Mouse (Mus musculus) erythroblast, embryonic 14.5 days (primary cell): ENCODE results near the gene Rasl11a. TPM values are rescaled to one million over a fixed set of nuclear protein-coding genes. Genes with fewer than 3 reads are reported as not detected.

ENCODE experiments used
- H3K27me3 ChIP-seq: 2 replicates; pipeline ENCODE4 v1.6.1; 2012; ENCODE audit warnings: inconsistent platforms; ENCODE audit not compliant: control insufficient read depth
- H3K36me3 ChIP-seq: 2 replicates; pipeline ENCODE4 v1.6.1; 2012; ENCODE audit warnings: mild to moderate bottlenecking, inconsistent platforms; ENCODE audit not compliant: control insufficient read depth
- H3K4me1 ChIP-seq: 2 replicates; pipeline ENCODE4 v1.6.1; 2012; ENCODE audit warnings: inconsistent platforms; ENCODE audit not compliant: control insufficient read depth
- H3K4me3 ChIP-seq: replicated peaks from 2 replicates; pipeline ENCODE3; 2012; ENCODE audit warnings: moderate library complexity, mild to moderate bottlenecking, inconsistent platforms
- H3K9me3 ChIP-seq: 2 replicates; pipeline ENCODE4 v1.6.1; 2012; ENCODE audit warnings: low read length, inconsistent platforms, mixed read lengths; ENCODE audit not compliant: control insufficient read depth
- GATA1 ChIP-seq: IDR thresholded peaks from 2 replicates; pipeline ENCODE4 v1.6.1; 2012; ENCODE audit warnings: low read length, inconsistent platforms, mixed read lengths
- TAL1 ChIP-seq: IDR thresholded peaks from 3 replicates; pipeline ENCODE4 v1.6.1; 2012; ENCODE audit warnings: low read length, inconsistent platforms, mixed read lengths
- polyA plus RNA-seq: library from polyadenylated mRNA; stranded (reverse); fragments of >175 nt; gene quantifications from 2 replicates; pipeline ENCODE4 v1.2.3, GENCODE M21; 2012

Gene Rasl11a
- polyA plus RNA-seq: 0.05 and 0.14 TPM in 2 replicates

- H3K9me3 ChIP-seq: no peaks in the 10 kb centered on the region; the same call in 1 of the 2 replicates
- no peaks in the 10 kb centered on the region for H3K36me3 ChIP-seq
- peak within 1 kb of the TSS; percentile 54 for H3K4me3 ChIP-seq
- TF ChIP-seq TAL1 (no peak), GATA1 (no peak)
- peaks cover 44% of the 10 kb centered on the region for H3K27me3 ChIP-seq
- peaks cover 14% of the 10 kb centered on the region for H3K4me1 ChIP-seq
Measured at GRCm38 (mm10) chr5:146844945-146845365, at the start of gene Rasl11a. Gene Rasl11a, plus strand, starts transcription at chr5:146845071.

DNA sequence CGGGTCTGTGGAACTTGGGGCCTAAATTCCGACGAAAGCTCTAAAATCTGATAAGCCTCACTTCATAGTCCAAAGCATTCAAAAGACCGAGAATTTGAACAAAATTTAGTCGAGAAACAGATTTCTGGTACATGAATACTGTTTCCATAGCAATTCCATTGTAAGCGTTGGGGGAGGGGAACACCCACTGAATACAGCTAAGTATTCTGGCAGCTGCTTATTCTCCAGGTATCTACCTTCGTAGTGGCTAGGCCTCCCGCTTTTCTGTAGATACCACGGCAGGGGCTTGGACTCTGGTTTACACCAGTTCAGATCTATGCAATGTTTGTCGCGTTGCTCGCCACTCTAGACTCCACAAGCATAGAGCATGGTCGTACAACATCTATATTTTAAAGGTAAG lies 49.1 kb upstream of the Rasl11a start:
- no peaks in the 10 kb centered on the region; the same call in 1 of the 2 replicates for H3K27me3 ChIP-seq
- no peak overlapping the region for H3K4me3 ChIP-seq
- peaks cover 3% of the 10 kb centered on the region for H3K9me3 ChIP-seq
- no peak for TF ChIP-seq TAL1
- no peak for TF ChIP-seq GATA1
- no peaks in the 10 kb centered on the region for H3K36me3 ChIP-seq
- H3K4me1 ChIP-seq: peaks cover 59% of the 10 kb centered on the region

DNA sequence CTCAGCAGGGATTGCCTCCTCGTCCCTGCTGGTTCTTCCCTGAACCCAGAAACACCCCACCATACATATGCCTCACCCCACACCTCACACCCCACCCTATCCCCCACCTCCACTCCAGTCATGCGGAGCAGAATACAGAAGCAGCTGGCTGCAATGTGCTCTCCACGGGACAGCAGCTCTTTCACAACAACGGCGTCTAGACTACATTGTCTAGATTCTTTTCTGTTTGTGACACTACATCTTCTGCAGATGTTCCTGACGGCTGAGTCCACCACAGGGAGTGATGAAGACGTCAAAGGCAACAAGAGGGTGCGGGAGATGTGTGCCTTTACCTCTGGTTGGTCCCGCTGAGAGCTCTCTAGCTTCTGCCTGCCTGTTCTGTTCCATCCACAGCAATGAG lies 46.8 kb upstream of the Rasl11a start:
- TF ChIP-seq TAL1 (no peak), GATA1 (0 out of 2 replicates have a peak, but pooled peaks have one; percentile 12)
- Histone ChIP-seq H3K27me3 (no peaks in the 10 kb centered on the region; the same call in 1 of the 2 replicates), H3K4me3 (no peak overlapping the region)

DNA sequence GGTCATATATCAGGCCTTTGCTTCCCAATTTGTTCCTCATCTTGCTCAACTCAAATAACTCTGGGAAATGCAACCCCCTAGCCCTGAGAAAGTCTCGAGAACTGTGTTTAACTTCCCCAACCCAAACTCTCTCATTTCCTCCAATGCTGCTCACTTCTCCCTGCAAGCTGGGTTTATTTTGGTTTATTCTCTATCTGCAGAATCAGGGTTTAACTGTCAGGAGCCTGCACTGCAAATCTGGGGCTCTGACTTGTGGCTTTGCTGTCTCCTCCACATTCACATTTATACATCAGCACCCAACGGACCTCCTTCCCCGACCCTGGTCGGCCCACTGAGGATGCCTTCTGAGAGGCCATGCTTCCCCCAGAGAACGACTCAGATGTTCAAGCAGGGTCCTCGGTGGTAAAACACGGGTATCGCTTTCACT lies 38.9 kb upstream of the Rasl11a start:
- H3K27me3 ChIP-seq: no peaks in the 10 kb centered on the region; the same call in 1 of the 2 replicates
- no peaks in the 10 kb centered on the region for H3K4me1 ChIP-seq
- no peaks in the 10 kb centered on the region for H3K36me3 ChIP-seq
- H3K4me3 ChIP-seq: no peak overlapping the region
- no peak for TF ChIP-seq TAL1
- TF ChIP-seq GATA1: no peak
- H3K9me3 ChIP-seq: peaks cover 7% of the 10 kb centered on the region

More for the DNA sequence above, 46.8 kb upstream of the Rasl11a start:
- Histone ChIP-seq H3K4me1 (peaks cover 41% of the 10 kb centered on the region), H3K36me3 (no peaks in the 10 kb centered on the region), H3K9me3 (peaks cover 10% of the 10 kb centered on the region)

- H3K4me1 ChIP-seq: no peaks in the 10 kb centered on the region
- TF ChIP-seq GATA1 (no peak), TAL1 (no peak)
- no peak overlapping the region for H3K4me3 ChIP-seq
- no peaks in the 10 kb centered on the region for H3K36me3 ChIP-seq
- peaks cover 6% of the 10 kb centered on the region; the same call in 1 of the 2 replicates for H3K9me3 ChIP-seq
- H3K27me3 ChIP-seq: no peaks in the 10 kb centered on the region
Measured at GRCm38 (mm10) chr5:146809951-146810350, 34.9 kb upstream of the Rasl11a start.

- Histone ChIP-seq H3K27me3 (no peaks in the 10 kb centered on the region), H3K9me3 (peaks cover 8% of the 10 kb centered on the region; the same call in 1 of the 2 replicates), H3K4me1 (no peaks in the 10 kb centered on the region), H3K4me3 (no peak overlapping the region), H3K36me3 (no peaks in the 10 kb centered on the region)
- no peak for TF ChIP-seq GATA1
- no peak for TF ChIP-seq TAL1
Measured at GRCm38 (mm10) chr5:146812866-146813265, 32.0 kb upstream of the Rasl11a start.

DNA sequence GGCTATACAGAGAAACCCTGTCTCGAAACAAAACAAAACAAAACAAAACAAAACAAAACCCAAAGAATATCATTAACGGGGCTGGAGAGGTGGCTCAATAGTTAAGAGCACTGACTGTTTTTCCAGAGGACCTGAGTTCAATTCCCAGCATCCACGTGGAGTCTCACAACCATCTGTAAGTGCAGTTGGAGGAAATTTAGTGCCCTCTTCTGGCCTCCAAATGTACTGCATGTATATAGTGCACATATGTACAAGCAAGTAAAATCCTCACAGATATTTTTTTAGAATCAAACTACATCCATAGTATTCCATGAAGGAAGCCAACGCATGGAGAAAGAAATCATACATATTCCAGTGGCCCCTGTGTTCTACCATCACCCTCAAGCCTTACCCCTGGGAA lies 31.4 kb upstream of the Rasl11a start:
- Histone ChIP-seq H3K36me3 (no peaks in the 10 kb centered on the region), H3K27me3 (no peaks in the 10 kb centered on the region), H3K4me1 (no peaks in the 10 kb centered on the region), H3K4me3 (no peak overlapping the region), H3K9me3 (peaks cover 8% of the 10 kb centered on the region; the same call in 1 of the 2 replicates)
- TF ChIP-seq GATA1 (no peak), TAL1 (no peak)

GRCm38 (mm10) chr5:146815394-146815793 lies 29.5 kb upstream of the Rasl11a start:
- Histone ChIP-seq H3K36me3 (no peaks in the 10 kb centered on the region), H3K4me1 (no peaks in the 10 kb centered on the region), H3K4me3 (no peak overlapping the region), H3K9me3 (peaks cover 8% of the 10 kb centered on the region; the same call in 1 of the 2 replicates), H3K27me3 (no peaks in the 10 kb centered on the region)
- no peak for TF ChIP-seq TAL1
- no peak for TF ChIP-seq GATA1

GRCm38 (mm10) chr5:146817583-146817982 lies 27.3 kb upstream of the Rasl11a start:
- Histone ChIP-seq H3K36me3 (no peaks in the 10 kb centered on the region), H3K4me1 (no peaks in the 10 kb centered on the region), H3K27me3 (no peaks in the 10 kb centered on the region), H3K9me3 (peaks cover 6% of the 10 kb centered on the region; the same call in 1 of the 2 replicates), H3K4me3 (no peak overlapping the region)
- TF ChIP-seq GATA1 (no peak), TAL1 (no peak)
